Mouse (Mus musculus) G1E (cell line): ENCODE results near the gene Ppp2r5e. TPM values are rescaled to one million over a fixed set of nuclear protein-coding genes. Genes with fewer than 3 reads are reported as not detected.

ENCODE experiments used
- ATAC-seq: 2 replicates; pipeline ENCODE4 v1.8.0; 2016; ENCODE audit warnings: mild to moderate bottlenecking; ENCODE audit not compliant: insufficient number of reproducible peaks, poor library complexity, low FRiP score, severe bottlenecking; ENCODE audit errors: extremely low read depth
- DNase-seq: peaks from one replicate; pipeline ENCODE4 v3.0.0; 2012; ENCODE audit warnings: low spot score
- H3K27me3 ChIP-seq: 2 replicates; pipeline ENCODE4 v1.6.1; 2012; ENCODE audit warnings: mild to moderate bottlenecking, low read length, inconsistent platforms; ENCODE audit not compliant: insufficient read depth
- H3K36me3 ChIP-seq: replicated peaks from 2 replicates; pipeline ENCODE3; 2012; ENCODE audit warnings: mild to moderate bottlenecking, inconsistent platforms
- H3K4me1 ChIP-seq: 2 replicates; pipeline ENCODE4 v1.6.1; 2012; ENCODE audit warnings: low read depth, low read length, inconsistent platforms, mixed read lengths; ENCODE audit not compliant: insufficient read depth
- H3K4me3 ChIP-seq: 2 replicates; pipeline ENCODE4 v1.5.1; 2012; ENCODE audit warnings: low read depth, mild to moderate bottlenecking, inconsistent platforms, low read length, moderate library complexity, mixed read lengths
- H3K9me3 ChIP-seq: replicated peaks from 2 replicates; pipeline ENCODE4 v1.6.1; 2012; ENCODE audit warnings: inconsistent platforms
- CTCF ChIP-seq: IDR thresholded peaks from 2 replicates; pipeline ENCODE4 v1.5.1; 2012; ENCODE audit warnings: low read depth, low read length, inconsistent platforms, mixed read lengths
- GATA1 ChIP-seq: IDR thresholded peaks from 2 replicates; pipeline ENCODE4 v1.6.1; 2012; ENCODE audit warnings: borderline replicate concordance, low read length, inconsistent platforms, mixed read lengths
- GATA2 ChIP-seq: IDR thresholded peaks from 2 replicates; pipeline ENCODE4 v1.6.1; 2012; ENCODE audit warnings: low read depth, low read length, inconsistent platforms, borderline replicate concordance
- POLR2AphosphoS5 ChIP-seq: IDR thresholded peaks from 2 replicates; pipeline ENCODE4 v1.6.1; 2012; ENCODE audit warnings: low read depth, low read length, inconsistent platforms; ENCODE audit not compliant: insufficient replicate concordance
- TAL1 ChIP-seq: conservative IDR thresholded peaks from 2 replicates; pipeline ENCODE4 v1.6.1; 2012; ENCODE audit warnings: low read depth, low read length, inconsistent platforms, mixed read lengths
- polyA plus RNA-seq: library from polyadenylated mRNA; stranded (reverse); fragments of >175 nt; gene quantifications from 2 replicates; pipeline ENCODE4 v1.2.3, GENCODE M21; 2012
- total RNA-seq, 2 experiments: library from RNA; stranded (forward) in 1 of 2; stranded (reverse) in 1 of 2; fragments of 200-1000 nt in 1 of 2; fragments of >200 nt in 1 of 2; fragmentation: Nextera tagmentation in 1 of 2; gene quantifications; 2 replicates each; pipeline ENCODE4 v1.2.3; 2014 to 2017

Ppp2r5e gene
- total and polyA plus RNA-seq, 3 experiments = 20.4 to 74.6 (median 69.2) TPM

GRCm38 (mm10) chr12:75612711-75613110, 16.7 kb upstream of the Ppp2r5e start:
- Histone ChIP-seq H3K9me3 (no peaks in the 10 kb centered on the region), H3K4me1 (peaks cover 9% of the 10 kb centered on the region), H3K4me3 (no peak overlapping the region), H3K36me3 (no peaks in the 10 kb centered on the region), H3K27me3 (peaks cover 18% of the 10 kb centered on the region)
- TF ChIP-seq POLR2AphosphoS5 = no peak
- no peak for TF ChIP-seq CTCF
- no peak for TF ChIP-seq TAL1
- TF ChIP-seq GATA2 = no peak
- DNase-seq = no peak
- ATAC-seq = no peak

- DNase-seq (peak; percentile 77), ATAC-seq (peak; percentile 72)
- H3K36me3 ChIP-seq = no peaks in the 10 kb centered on the region
- TF ChIP-seq CTCF (no peak), GATA1 (no peak), GATA2 (no peak), POLR2AphosphoS5 (no peak), TAL1 (no peak)
- H3K4me1 ChIP-seq = peaks cover 45% of the 10 kb centered on the region
- no peak overlapping the region; the same call in 1 of the 2 replicates for H3K4me3 ChIP-seq
- H3K27me3 ChIP-seq = no peaks in the 10 kb centered on the region; the same call in 1 of the 2 replicates
- H3K9me3 ChIP-seq = no peaks in the 10 kb centered on the region
Measured at GRCm38 (mm10) chr12:75599490-75599889, 3.4 kb upstream of the Ppp2r5e start.

GRCm38 (mm10) chr12:75598988-75599387, 2.9 kb upstream of the Ppp2r5e start:
- H3K27me3 ChIP-seq = no peaks in the 10 kb centered on the region
- peaks cover 46% of the 10 kb centered on the region for H3K4me1 ChIP-seq
- TF ChIP-seq GATA2 (no peak), CTCF (no peak), TAL1 (no peak), GATA1 (no peak)
- no peak for DNase-seq
- no peak overlapping the region; the same call in 1 of the 2 replicates for H3K4me3 ChIP-seq
- no peak for ATAC-seq
- no peaks in the 10 kb centered on the region for H3K9me3 ChIP-seq
- peaks cover under 1% of the 10 kb centered on the region for H3K36me3 ChIP-seq

GRCm38 (mm10) chr12:75597707-75598106, 1.7 kb upstream of the Ppp2r5e start:
- no peak for TF ChIP-seq CTCF
- no peak for TF ChIP-seq GATA1
- TF ChIP-seq POLR2AphosphoS5 = no peak
- no peak for TF ChIP-seq GATA2
- no peak for ATAC-seq
- no peaks in the 10 kb centered on the region for H3K27me3 ChIP-seq

GRCm38 (mm10) chr12:75595291-75596153, 523 bp downstream of the Ppp2r5e start:
- DNase-seq (peak; percentile 60), ATAC-seq (no peak)
- Histone ChIP-seq H3K27me3 (no peaks in the 10 kb centered on the region), H3K9me3 (no peaks in the 10 kb centered on the region), H3K36me3 (peaks cover 28% of the 10 kb centered on the region), H3K4me1 (peaks cover 44% of the 10 kb centered on the region), H3K4me3 (peak overlapping the region; percentile 97)
- TF ChIP-seq GATA2 (no peak), POLR2AphosphoS5 (no peak), CTCF (no peak), TAL1 (no peak), GATA1 (no peak)

More at GRCm38 (mm10) chr12:75597707-75598106, 1.7 kb upstream of the Ppp2r5e start:
- Histone ChIP-seq H3K36me3 (peaks cover 11% of the 10 kb centered on the region), H3K9me3 (no peaks in the 10 kb centered on the region), H3K4me1 (peaks cover 49% of the 10 kb centered on the region), H3K4me3 (no peak overlapping the region)
- no peak for DNase-seq

GRCm38 (mm10) chr12:75594404-75594803, 1.6 kb downstream of the Ppp2r5e start:
- TF ChIP-seq GATA1 = no peak
- no peak for TF ChIP-seq TAL1

More at GRCm38 (mm10) chr12:75594404-75594803, 1.6 kb downstream of the Ppp2r5e start:
- peak overlapping the region; percentile 39; the same call in 1 of the 2 replicates for H3K4me3 ChIP-seq
- no peaks in the 10 kb centered on the region for H3K9me3 ChIP-seq
- no peak for ATAC-seq
- H3K27me3 ChIP-seq = no peaks in the 10 kb centered on the region
- DNase-seq = no peak
- peaks cover 39% of the 10 kb centered on the region for H3K36me3 ChIP-seq
- peaks cover 32% of the 10 kb centered on the region for H3K4me1 ChIP-seq
